Mouse (Mus musculus): ENCODE results near the gene Ackr1.
A peak's percentile ranks its signal among the peaks of the same experiment; 100 is the strongest.

- TF ChIP-seq POLR2A (IDR thresholded peaks at IDR 0.05; ENCODE audit: extremely low read depth, insufficient read depth, low read length) (no peak), CTCF (IDR thresholded peaks at IDR 0.05; ENCODE audit: low read depth, low read length) (peak; percentile 74)
Measured at GRCm38 (mm10) chr1:173339543-173339942, 6.0 kb upstream of the Ackr1 start.
